Mouse (Mus musculus): ENCODE results near the gene Gucd1. TPM values are rescaled to one million over a fixed set of nuclear protein-coding genes. Genes with fewer than 3 reads are reported as not detected.
"Not testable (repeated sequence)": the region's sequence is repeated elsewhere in the genome, so short reads cannot be mapped to it uniquely, and the experiment has no call there.

Gene Gucd1
- polyA plus RNA-seq, 1 experiment = 29.8 TPM

DNA sequence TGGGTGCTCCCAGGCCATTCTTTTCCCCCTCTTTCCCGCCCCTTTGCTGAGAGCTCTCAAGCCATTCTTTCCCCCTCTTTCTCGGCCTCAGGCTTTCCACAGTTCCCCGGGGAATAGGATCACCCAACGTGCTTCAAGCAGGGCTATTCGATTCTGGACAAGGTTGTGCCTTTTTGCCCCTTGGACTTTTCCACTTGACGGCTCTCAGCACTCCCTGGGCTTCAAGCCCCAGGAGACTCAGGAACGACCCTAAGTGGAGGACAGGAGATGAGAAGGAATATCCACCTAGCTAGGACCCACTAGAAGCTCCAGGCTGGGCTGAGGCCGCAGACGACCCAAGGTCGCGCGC, 1.1 kb downstream of the Gucd1 start:
- peaks cover 31% of the 10 kb centered on the region for H3K4me1 ChIP-seq (ENCODE audit: control insufficient read depth, insufficient read depth, insufficient read length, low read length)
- peak overlapping the region; percentile 88 for H3K27ac ChIP-seq (replicated peaks; ENCODE audit: low read depth, low read length)
- peak overlapping the region; percentile 94 for H3K4me3 ChIP-seq (ENCODE audit: insufficient read depth, low read depth, low read length)

DNA sequence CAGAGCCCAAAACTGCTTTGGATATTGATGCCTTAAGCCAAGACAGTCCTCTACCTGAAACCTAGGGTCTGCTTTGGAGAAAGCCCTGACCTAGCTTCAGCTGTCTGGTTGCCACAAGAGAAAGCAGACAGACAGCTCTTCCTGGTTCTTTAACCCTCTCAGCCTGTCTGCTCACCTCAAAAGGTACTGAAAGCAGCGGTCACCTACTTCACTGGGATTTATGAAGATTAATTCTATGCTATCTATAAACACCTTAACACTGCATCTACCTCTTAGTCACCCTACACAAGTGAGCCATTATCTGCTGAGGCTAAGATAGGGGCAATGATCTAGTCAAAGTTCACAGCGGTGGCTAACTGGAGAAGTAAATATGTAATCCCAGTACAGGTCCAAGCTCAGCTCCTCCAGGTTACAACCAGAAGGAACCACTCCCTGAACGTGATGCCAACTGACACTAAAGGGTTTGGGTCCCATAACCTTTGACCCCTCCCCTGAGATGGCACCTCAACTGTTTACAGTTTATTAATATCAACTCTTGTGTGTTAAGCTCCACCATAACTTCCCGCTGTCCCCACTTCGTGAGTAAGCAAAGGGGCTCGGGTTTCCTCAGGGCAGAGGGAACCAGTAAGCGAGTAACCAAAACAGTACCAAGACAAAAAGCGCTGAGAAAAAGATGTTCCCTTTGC, 1.6 kb downstream of the Gucd1 start:
- peak overlapping the region; percentile 94 for H3K4me3 ChIP-seq (ENCODE audit: insufficient read depth, low read depth, low read length)
- peaks cover 31% of the 10 kb centered on the region for H3K4me1 ChIP-seq (ENCODE audit: control insufficient read depth, insufficient read depth, insufficient read length, low read length)
- peak overlapping the region; percentile 88 for H3K27ac ChIP-seq (replicated peaks; ENCODE audit: low read depth, low read length)

DNA sequence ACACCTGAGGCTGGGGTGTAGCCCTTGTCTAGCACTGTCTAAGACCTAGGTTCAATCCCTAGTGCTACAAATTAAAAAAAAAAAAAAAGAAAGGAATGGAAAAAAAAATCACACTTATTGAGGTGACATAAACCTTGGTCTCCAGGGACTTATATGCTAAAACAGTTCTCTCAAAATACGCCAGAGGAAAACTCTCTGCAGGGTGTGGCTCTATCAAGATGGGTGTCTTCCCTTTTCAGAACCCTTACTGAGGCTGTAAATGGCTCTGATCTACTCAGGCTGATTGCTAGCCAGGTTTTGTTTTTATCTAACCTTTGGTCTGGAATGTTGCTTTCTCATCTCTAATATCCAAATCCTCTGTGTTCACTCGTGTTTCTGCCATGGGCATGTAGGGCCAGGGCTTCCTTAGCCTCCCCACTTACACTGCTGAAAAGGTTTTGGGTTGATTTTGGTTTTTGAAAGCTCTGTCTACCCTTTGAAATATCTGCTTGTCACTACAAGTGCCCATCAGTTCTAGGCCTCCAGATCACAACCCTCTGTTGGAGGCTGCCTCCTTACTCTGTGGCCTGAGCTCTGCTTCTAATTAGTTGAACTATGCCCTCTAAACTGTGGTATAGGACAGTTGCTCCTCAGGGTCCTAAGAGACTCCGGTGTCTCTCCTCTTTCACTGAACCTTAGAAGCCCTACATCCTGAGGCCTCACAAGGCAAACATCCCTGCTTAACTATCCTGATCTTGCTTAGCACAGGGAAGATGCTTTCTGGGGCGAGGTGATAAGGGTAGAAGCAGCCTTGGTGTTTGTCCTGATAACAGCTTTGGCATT, 2.3 kb downstream of the Gucd1 start:
- peak overlapping the region; percentile 88 for H3K27ac ChIP-seq (replicated peaks; ENCODE audit: low read depth, low read length)
- H3K4me3 ChIP-seq (ENCODE audit: insufficient read depth, low read depth, low read length) = peak overlapping the region; percentile 94
- peaks cover 31% of the 10 kb centered on the region for H3K4me1 ChIP-seq (ENCODE audit: control insufficient read depth, insufficient read depth, insufficient read length, low read length)

DNA sequence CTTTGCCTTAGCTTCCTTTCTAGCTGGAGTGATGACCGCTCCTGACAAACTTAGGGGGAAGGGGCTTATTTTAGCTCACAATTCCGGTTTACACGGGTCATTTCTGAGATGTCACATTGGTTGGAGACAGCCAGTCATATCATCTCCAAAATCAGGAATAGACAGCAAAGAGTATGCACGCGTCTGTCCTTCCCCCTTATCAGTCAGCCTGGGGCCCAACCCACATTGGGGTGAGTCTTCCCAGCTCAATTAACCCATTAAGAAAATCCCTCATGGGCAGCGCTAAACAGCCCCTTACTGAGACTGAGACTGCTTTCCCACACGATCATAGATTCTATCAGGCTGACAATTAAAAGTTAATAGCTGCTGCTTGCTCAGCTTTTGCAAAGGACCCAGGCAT, 3.4 kb downstream of the Gucd1 start:
- H3K27ac ChIP-seq (replicated peaks; ENCODE audit: low read depth, low read length) = no peak overlapping the region; the same call in 1 of the 2 replicates
- no peak overlapping the region for H3K4me3 ChIP-seq (ENCODE audit: insufficient read depth, low read depth, low read length)
- peaks cover 31% of the 10 kb centered on the region for H3K4me1 ChIP-seq (ENCODE audit: control insufficient read depth, insufficient read depth, insufficient read length, low read length)

DNA sequence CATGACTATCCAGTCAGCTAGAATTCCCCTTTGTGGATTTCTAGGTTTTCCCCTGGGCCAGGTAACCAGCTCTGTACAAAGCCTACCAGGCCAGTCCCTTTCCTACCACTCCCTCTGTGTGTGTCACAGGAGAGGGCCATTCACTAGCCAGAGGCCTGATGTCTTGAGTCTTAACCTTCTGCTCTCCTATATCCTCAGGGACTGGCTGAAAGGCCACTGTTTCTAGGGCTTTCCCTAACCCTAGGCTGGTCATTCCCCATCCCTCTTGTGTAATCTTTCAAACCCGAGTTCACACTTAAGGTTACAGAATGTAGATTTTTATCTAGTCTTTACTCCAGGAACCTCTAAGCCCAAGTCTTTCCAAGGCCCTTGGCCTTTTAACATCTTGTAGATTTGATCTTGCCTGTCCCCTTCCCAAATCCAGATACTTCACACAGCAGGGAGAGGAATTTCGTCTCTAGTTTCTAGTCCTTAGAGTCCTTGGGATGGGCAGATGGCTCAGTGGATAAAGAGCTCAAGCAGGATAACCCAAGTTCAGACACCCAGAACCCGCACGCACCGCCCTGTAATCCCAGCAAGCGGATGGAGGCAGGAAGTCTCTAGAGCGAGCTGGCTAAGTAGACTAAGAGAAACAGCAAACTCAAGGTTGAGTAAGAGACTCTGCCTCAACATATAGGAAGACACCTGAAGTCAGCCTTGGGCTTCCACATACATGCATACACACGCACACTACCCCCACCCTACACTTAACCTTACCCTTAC, 4.3 kb downstream of the Gucd1 start:
- H3K4me3 ChIP-seq (ENCODE audit: insufficient read depth, low read depth, low read length) = no peak overlapping the region
- H3K4me1 ChIP-seq (ENCODE audit: control insufficient read depth, insufficient read depth, insufficient read length, low read length) = peaks cover 28% of the 10 kb centered on the region
- H3K27ac ChIP-seq (replicated peaks; ENCODE audit: low read depth, low read length) = peak overlapping the region; percentile 81

DNA sequence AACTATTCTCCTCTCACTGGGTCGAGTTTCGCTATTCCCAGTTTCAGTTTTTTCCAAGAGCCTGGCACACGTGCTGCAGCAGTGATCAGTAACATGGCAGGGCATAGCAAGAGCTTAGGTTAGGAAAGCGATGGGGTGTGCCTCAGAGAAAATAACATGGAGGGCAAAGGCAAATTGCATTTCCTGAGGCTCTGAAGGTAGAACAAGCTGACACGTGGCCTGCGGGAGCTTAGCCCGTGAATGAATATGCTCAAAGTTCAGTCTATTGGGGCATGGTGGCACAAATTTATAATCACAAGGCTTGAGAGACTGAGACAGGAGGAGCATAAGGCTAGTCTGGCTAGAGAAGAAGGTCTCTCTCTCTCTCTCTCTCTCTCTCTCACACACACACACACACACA, 5.0 kb downstream of the Gucd1 start:
- no peak overlapping the region for H3K4me3 ChIP-seq (ENCODE audit: insufficient read depth, low read depth, low read length)
- peaks cover 28% of the 10 kb centered on the region for H3K4me1 ChIP-seq (ENCODE audit: control insufficient read depth, insufficient read depth, insufficient read length, low read length)
- peak overlapping the region; percentile 81 for H3K27ac ChIP-seq (replicated peaks; ENCODE audit: low read depth, low read length)

DNA sequence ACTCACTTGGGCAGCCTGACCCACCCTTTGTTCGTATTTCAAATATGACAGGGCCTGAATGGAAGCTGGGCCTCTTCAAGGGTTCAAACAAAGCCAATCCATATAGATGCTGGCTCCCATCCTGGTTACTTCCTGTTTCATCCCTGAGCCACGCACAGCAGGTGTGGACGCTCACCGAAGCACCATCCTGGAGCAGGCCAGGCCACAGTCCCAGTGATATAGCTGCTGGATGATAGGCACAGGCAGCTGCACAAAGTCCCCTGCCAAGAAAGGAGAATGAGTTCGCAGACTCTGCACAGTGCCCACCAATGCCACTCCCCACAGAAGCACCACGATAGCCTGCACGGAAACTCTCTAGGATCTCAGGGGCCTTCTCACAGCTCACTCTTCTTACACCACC, 5.9 kb downstream of the Gucd1 start:
- peak overlapping the region; percentile 81; the same call in 1 of the 2 replicates for H3K27ac ChIP-seq (replicated peaks; ENCODE audit: low read depth, low read length)
- peaks cover 28% of the 10 kb centered on the region for H3K4me1 ChIP-seq (ENCODE audit: control insufficient read depth, insufficient read depth, insufficient read length, low read length)
- no peak overlapping the region for H3K4me3 ChIP-seq (ENCODE audit: insufficient read depth, low read depth, low read length)

DNA sequence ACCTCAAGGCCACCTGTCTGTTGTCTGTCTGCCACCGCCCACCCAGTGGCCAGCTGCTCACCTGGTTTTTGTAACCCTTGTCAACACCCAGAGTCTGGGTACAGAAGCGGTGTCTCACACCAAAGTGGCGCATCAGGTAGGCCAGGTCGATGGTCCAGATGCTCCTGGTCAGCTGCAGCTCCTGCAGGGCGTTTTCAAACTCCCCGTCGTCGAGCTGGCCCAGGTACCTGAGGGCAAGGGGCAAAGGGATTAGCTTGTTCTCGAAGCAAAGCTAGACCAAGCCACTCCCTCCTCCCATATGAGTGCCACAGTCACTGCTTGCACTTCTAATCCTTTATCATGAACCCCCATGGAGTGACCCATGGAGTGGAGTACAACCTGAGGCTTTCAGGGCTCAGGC, 6.7 kb downstream of the Gucd1 start:
- Histone ChIP-seq H3K4me3 (ENCODE audit: insufficient read depth, low read depth, low read length) (no peak overlapping the region), H3K27ac (replicated peaks; ENCODE audit: low read depth, low read length) (no peak overlapping the region; the same call in 1 of the 2 replicates), H3K4me1 (ENCODE audit: control insufficient read depth, insufficient read depth, insufficient read length, low read length) (peaks cover 28% of the 10 kb centered on the region)

DNA sequence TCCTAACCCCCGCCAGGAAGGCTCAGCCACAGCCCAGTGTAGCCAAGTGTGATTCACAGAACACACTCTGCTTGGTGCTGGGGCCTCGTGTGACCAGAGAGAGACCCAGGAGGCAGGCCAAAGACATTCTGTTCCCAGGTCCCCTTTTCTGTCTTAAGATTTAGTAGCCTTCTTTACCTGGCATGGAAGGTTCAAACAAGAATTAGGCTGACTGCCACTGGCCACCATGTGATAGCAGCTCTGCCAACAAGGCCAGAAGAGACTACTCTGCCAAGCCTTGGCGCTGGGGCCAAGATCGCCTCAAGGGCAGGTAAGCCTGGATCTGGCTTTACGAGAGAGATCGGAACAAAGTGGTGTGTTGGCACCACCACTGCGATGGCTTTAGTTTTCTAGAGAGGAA, 7.3 kb downstream of the Gucd1 start:
- H3K27ac ChIP-seq (replicated peaks; ENCODE audit: low read depth, low read length) = peak overlapping the region; percentile 53
- peaks cover 22% of the 10 kb centered on the region for H3K4me1 ChIP-seq (ENCODE audit: control insufficient read depth, insufficient read depth, insufficient read length, low read length)
- H3K4me3 ChIP-seq (ENCODE audit: insufficient read depth, low read depth, low read length) = no peak overlapping the region

DNA sequence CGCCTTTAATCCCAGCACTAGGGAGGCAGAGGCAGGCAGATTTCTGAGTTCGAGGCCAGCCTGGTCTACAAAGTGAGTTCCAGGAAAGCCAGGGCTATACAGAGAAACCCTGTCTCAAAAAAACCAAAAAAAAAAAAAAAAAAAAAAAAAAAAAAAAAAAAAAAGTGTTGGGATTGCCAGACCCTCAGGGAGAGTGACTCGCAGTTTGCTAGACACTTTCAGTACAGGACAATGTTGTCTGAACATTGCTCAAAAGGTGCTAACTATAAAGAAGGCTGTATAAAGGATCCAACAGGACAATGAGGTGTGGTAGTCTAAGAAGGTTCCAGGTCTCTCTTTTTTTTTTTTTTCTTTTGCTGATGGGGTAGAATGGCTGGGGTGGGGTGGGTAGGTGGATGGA, 11.8 kb downstream of the Gucd1 start:
- not testable (repeated sequence) for H3K27ac ChIP-seq (replicated peaks; ENCODE audit: low read depth, low read length); H3K4me1 ChIP-seq (ENCODE audit: control insufficient read depth, insufficient read depth, insufficient read length, low read length)

DNA sequence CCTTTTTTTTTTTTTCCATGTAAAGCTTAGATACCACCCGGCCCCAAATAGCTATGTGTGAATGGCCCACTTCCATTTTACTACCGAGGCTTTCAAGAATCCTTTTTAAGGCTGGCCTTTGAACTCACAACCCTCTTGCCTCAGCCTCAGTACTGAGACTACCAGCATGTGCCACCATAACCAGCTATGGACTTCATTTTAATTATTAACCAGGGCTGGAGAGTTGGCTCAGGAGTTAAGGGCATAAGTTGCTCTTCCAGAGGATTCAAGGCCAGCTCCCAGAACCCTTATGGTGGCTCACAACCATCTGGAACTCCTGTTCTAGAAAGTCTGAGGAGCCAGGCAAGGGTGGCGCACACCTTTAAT, 12.7 kb downstream of the Gucd1 start:
- Histone ChIP-seq H3K4me3 (ENCODE audit: insufficient read depth, low read depth, low read length) (no peak overlapping the region), H3K27ac (replicated peaks; ENCODE audit: low read depth, low read length) (peak overlapping the region; percentile 64)

More for the DNA sequence above, 11.8 kb downstream of the Gucd1 start:
- H3K4me3 ChIP-seq (ENCODE audit: insufficient read depth, low read depth, low read length) = not testable (repeated sequence)

DNA sequence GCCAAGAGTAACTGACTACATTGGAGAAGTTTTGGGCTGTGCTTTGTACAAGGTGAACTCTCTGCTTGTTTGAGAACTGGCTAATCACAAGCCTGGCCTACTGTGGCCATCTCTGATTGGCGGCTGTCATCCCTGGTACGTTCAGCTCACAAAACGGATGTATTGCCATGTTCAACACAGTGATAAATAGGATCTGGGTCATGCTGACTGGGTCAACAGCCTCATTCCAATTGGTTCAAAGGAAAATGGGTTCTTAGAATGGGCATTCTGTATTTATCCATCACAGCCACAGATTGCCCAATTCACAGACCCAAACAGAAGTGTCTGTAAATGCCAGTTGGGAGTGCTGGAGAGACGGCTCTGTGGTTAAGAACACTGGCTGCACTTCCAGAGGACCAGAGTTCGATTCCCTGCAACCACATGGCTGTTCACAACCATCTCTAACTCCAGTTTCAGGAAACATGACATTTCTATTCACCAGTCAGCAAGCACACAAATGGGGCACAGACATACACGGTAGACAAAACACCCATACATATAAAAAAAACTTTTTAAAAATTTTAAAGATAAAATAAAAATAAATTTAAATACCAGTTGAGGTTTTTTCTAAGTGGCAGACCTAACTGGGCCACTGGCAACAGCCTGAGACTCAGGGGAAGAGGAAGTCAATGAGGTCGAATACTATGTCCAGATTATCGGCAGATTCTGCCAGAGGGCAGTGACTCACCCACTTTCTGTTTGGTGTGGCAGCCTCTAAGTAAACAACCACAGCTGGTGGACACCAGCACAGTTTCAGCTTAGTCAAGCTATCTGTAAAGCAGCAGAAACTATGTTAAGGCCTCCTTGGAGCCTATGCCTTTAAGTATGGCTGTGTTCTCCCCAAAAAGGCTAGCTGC, 13.3 kb downstream of the Gucd1 start:
- Histone ChIP-seq H3K27ac (replicated peaks; ENCODE audit: low read depth, low read length) (peak overlapping the region; percentile 64), H3K4me1 (ENCODE audit: control insufficient read depth, insufficient read depth, insufficient read length, low read length) (peaks cover 5% of the 10 kb centered on the region; the same call in 1 of the 2 replicates), H3K4me3 (ENCODE audit: insufficient read depth, low read depth, low read length) (no peak overlapping the region)

More for the DNA sequence above, 12.7 kb downstream of the Gucd1 start:
- peaks cover 5% of the 10 kb centered on the region; the same call in 1 of the 2 replicates for H3K4me1 ChIP-seq (ENCODE audit: control insufficient read depth, insufficient read depth, insufficient read length, low read length)

DNA sequence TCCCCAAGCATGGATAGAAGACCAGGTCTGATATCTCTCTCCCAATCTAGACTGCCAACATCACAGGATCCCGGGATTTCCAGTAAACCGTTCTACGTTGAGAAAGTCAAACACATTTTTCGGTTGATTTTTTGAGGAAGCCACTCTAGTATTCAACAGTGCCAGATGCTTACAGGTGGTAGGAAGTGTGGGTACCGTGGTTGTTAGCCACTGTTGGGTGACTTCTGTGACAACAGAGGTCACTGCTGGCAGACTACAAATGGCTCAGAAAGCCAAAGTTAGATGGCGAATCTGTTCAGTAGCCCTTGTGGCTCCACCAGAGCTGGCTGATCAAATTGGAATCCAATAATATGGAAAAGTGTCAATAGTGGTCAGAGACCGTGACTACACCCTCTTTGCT, 14.1 kb downstream of the Gucd1 start:
- Histone ChIP-seq H3K4me3 (ENCODE audit: insufficient read depth, low read depth, low read length) (no peak overlapping the region), H3K4me1 (ENCODE audit: control insufficient read depth, insufficient read depth, insufficient read length, low read length) (peaks cover 5% of the 10 kb centered on the region; the same call in 1 of the 2 replicates), H3K27ac (replicated peaks; ENCODE audit: low read depth, low read length) (no peak overlapping the region)

DNA sequence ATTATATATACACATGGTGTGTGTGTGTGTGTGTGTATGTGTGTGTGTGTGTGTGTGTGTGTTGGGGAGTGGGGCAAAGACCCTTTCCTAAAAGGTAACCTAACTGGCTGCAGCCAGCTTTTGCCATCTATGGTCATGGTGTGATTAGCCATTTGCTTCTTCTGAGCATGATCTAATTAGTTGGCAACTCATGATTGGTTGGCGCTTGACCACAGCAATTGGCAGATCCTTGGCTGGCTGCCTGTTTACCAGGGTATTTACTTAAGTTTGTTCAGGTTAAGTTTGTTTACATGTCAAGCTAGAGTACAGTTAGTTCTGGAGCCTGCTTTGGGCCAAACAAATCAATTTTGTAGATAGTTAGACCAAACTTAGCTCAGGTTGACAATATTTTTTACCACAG, 16.1 kb downstream of the Gucd1 start:
- no peak overlapping the region for H3K27ac ChIP-seq (replicated peaks; ENCODE audit: low read depth, low read length)
- no peak overlapping the region for H3K4me3 ChIP-seq (ENCODE audit: insufficient read depth, low read depth, low read length)
- peaks cover 5% of the 10 kb centered on the region; the same call in 1 of the 2 replicates for H3K4me1 ChIP-seq (ENCODE audit: control insufficient read depth, insufficient read depth, insufficient read length, low read length)
